Mouse (Mus musculus): Measurements from ENCODE around the gene Arhgef28.

Arhgef28 gene

GRCm38 (mm10) chr13:98183157-98183878, 22.9 kb downstream of the Arhgef28 start:
- in situ Hi-C loops (cut with MseI, MboI) = no loop called here

GRCm38 (mm10) chr13:98182330-98182729, 23.9 kb downstream of the Arhgef28 start:
- in situ Hi-C loops (cut with MseI, MboI) = no loop called here

GRCm38 (mm10) chr13:98180636-98181035, 25.6 kb downstream of the Arhgef28 start:
- in situ Hi-C loops (cut with MseI, MboI) = no loop called here

DNA sequence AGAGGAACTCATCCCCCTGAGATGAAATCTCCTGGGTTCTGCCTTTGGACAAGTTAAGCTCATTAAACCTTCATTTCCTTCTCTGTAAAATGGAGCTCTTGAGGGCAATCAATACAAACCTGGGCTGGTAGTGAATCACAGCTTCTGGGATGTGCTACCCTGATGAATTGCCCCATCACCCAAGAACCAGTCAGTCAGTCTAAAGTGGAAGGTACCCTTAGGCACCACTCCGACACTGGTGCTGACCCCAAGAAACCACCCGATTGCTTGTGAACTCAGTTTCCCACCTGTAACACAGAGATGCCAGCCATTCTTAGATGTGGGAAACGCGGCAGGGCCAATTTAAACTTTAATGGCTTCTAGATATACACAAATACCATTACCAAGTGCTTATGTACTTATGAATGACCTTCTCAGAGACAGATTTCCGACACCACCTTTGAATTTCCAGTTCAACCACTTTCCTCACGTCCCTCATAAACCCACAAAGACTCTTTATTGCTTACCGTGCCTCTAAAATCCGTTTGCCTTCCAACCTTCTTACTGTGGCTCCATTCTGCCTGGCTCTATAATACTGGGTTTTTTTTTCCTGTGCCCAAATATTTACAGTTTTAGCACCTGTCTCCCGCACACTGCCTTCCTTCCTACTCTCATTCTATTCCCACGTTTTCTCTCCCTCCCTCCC, 30.8 kb downstream of the Arhgef28 start:
- in situ Hi-C loops (cut with MseI, MboI) = no loop called here

- in situ Hi-C loops (cut with MseI, MboI) = no loop called here
Observed at GRCm38 (mm10) chr13:98173008-98173407, 33.2 kb downstream of the Arhgef28 start.

- in situ Hi-C loops (cut with MseI, MboI) = no loop called here
Observed at GRCm38 (mm10) chr13:98172365-98172764, 33.9 kb downstream of the Arhgef28 start.

DNA sequence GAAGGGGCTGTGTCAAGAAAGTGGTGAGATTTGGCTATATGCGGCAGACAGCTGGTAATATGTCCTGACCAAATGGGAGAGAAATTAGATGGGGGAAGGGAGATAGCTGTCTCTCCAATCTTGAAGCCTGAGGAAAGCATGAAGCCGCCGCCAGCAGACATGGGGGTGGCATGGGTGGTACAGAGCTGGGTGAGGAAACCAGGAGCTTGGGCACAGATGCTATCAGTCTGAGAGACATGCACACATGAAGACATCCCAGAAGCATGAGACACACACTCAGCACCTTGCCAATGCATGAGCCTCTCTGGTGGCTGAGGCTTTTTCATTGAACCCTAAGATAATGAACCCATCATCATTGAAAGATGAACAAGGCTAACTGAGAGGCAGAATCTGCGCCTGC, 34.5 kb downstream of the Arhgef28 start:
- in situ Hi-C loops (cut with MseI, MboI) = no loop called here

DNA sequence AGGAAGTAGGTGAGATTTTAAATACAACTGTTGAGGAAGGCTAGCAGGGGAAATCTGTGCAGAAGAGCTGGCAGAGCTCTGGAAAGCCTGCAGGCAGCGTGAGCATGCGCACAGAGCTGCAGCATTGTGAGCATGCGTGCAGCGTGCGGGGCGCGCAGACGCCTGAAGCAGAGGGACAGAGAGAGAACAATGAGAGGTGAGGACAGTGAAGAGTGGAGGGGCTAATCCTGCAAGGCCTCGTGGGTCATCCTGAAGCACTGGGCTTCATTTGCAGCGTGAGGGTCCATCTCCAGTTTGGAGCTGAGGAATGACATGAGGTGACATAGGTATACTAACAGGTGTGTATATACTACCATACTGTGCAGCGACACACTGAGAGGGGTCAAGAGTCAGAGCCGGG, 35.0 kb downstream of the Arhgef28 start:
- in situ Hi-C loops (cut with MseI, MboI) = no loop called here

DNA sequence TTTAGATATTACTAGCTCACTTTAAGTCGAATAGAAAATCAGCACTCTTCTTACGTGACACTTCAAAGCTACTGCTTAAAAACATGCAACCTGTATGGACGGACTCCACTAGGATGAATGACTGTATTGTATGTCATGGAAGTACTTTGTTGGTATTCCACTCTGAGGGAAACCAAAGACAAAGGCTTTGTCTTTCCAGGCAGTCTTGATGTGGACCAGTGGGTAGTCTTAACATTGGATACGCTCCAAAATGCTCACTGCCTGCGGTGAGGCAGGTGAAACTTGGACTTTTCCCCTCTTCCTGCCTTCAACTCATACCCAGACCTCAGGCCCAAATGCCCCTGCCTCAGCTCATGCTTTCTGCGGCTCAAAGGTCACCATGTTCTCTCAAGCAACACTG, 41.4 kb downstream of the Arhgef28 start:
- in situ Hi-C loops (cut with MseI, MboI) = no loop called here

DNA sequence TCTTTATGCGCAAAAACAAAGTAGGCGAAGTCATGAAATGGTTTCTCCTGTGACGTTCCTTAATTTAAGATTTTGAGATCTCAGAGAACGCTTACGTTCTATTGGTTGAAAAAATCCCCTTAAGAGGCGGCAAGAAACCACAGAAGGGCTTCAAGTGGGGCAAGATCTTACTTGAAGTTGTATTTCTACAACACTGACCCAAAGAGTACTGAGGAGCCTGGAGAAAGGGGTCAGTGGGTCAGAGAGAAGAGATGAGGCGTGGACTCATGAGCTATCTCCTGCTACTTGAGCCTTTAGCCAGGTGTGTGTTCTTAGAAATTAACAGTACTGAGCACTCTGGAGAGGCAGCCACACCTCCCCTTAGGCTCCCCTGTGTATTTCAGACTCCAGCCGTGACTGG, 44.7 kb downstream of the Arhgef28 start:
- in situ Hi-C loops (cut with MseI, MboI) = no loop called here

DNA sequence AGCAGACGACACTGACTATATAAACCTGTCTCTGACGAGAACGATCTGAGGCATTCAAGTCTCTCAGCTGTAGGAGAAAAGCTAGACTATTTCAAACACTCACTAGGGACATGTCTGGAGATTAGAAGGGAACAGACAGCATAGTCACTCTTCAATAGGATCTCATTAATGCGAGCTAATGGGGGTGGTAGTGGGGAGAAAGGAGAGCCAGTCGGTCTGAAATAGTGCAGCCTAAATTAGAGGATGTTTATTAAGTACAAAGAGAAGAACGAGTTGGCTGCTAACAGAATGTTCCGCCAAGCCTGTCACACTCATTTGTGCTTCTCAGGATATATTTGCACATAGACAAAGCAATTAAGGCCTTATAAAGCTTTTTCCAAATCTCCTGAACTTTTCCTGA, 49.6 kb downstream of the Arhgef28 start:
- in situ Hi-C loops (cut with MseI, MboI) = no loop called here

DNA sequence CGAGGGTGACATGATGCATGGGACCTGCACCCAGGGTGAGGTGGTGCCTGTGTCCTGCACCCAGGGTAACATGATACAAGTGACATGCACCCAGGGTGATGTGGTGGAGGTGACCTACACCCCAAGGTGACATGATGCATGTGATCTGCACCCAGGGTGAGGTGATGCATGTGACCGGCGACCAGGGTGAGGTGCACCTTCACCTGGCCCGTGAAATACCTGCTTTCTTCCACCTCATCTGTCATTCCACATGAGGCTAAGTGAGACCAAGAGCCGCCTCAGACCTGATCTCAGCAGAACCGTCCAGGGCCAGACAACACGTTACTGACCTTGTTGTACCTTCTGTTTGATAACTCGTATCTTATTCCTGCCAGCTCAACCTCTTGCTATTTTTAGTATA, 53.5 kb downstream of the Arhgef28 start:
- in situ Hi-C loops (cut with MseI, MboI) = no loop called here

DNA sequence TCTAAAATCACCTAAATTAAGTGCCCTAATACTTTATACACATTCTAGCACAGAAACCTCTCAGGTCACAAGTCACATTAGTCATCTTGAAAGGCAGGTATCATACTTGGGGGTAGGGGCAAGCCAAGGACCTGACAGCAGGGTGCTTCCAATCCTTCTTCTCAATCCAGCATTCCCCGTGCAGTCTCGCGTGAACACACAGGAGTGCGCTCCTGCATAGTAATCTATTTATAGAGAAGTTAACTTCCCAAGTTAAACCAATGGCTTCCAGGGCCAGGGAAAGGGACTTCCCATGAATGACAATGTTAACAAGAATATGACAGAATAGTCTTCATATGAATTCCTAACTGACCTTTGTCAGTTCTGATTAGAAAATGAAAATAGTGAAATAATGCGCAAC, 58.7 kb downstream of the Arhgef28 start:
- in situ Hi-C loops (cut with MseI, MboI) = no loop called here

DNA sequence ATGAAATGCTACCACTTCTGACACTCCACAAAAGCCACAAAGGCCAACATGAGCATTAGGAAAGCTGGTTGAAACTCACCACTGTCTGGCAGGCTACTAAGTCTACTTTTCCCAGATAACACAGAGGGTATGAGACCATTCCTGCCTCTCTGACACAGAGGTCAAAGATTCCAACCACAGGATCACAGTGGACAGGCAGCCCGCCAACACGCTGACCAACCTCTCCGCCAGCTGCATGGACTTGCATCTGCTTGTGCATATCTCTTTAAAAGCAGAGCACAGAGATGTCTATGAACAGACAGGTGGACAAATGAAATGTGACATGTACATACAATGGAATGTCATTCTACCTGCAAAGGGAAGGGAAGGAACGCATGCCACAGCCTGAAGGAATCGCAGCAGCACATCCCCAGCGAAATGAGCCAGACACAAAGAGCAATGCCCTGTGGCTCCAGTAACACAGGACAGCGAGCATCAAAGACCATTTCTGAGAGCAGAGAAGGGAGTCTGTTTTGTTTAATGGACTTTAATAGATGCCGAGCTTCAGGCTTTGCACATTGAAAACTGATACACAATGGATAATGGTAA, 59.6 kb downstream of the Arhgef28 start:
- in situ Hi-C loops (cut with MseI, MboI) = no loop called here

DNA sequence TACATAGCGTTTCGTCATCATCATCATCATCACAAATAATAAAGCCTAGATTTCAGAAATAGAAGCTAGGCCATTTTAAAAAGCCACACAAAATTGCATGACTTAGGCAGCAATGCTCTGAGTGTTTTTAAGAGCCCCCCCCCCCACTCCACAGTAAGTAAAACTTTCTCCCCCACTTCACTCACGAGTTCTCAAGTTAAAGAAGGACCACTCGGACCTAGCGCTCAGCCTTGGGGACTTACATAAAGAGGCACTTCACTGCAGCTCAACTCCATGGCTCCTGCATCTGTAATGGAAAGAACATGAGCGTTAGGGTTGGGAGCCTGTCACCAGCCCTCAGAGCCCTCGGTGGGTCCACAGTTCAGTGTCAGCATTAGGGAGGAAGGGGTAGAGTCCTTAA, 60.9 kb downstream of the Arhgef28 start:
- in situ Hi-C loops (cut with MseI, MboI) = no loop called here

- in situ Hi-C loops (cut with MseI, MboI) = no loop called here
Observed at GRCm38 (mm10) chr13:98143000-98143399, 63.2 kb downstream of the Arhgef28 start.

GRCm38 (mm10) chr13:98140626-98141025, 65.6 kb downstream of the Arhgef28 start:
- in situ Hi-C loops (cut with MseI, MboI) = no loop called here

GRCm38 (mm10) chr13:98138786-98139185, 67.5 kb downstream of the Arhgef28 start:
- in situ Hi-C loops (cut with MseI, MboI) = no loop called here

DNA sequence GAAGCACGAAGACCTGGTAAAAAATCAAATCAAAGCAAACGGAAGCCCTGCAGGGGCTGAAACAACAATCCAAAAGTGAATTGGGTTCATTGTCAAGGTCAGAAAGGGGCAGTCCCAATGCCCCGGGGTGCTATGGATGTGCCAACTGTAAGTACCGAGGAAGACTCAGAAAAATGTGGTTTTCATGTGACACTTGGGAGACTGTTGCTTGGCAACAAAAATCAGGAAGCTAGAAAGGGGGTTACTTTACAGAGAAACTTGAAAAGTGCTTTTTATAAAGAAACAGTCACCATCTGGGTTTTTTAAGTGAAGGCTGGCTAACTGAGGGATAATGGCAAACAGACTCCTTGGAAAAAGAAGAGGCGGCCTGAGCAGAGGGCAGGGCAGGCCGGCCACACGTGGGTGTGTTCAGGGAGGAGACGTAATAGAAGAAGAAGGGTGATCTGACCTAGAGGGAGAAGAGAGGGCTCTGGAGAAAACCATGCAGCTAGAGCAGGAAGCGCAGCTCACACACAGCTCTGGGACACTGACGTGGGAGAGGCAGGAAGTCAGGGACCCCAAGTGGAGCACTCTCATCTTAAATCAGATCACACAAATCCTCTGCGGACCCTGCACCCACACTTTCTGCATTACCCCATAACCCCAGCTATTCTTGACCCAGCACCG, 70.2 kb downstream of the Arhgef28 start:
- in situ Hi-C loops (cut with MseI, MboI) = no loop called here

DNA sequence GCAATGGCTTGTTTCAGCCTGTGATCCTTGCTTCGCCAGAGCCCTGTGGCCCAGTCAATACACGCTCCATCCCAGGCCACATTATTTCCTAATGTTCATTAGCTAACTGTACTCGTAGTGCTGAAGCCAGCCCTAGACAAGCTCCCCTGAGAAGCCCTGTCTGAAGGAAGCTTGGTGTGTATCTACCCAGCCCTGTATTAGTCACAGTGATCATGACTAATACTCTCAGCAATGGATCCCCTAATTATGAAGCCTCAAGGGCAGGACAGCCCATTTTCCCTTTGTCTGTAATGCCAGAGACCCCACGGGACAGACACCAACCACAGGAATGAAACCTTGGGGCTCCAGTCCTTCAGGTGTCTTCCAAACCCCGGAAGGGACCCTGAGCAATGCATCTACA, 73.3 kb downstream of the Arhgef28 start:
- in situ Hi-C loops (cut with MseI, MboI) = no loop called here

- in situ Hi-C loops (cut with MseI, MboI) = no loop called here
Observed at GRCm38 (mm10) chr13:98132264-98132663, 74.0 kb downstream of the Arhgef28 start.

GRCm38 (mm10) chr13:98125666-98126065, 80.6 kb downstream of the Arhgef28 start:
- in situ Hi-C loops (cut with MseI, MboI) = no loop called here
